Mouse (Mus musculus) CH12.LX (cell line): ENCODE measurements around the gene Pus10. TPM values are rescaled to one million over a fixed set of nuclear protein-coding genes. Genes with fewer than 3 reads are reported as not detected.

ENCODE experiments used
- DNase-seq: peaks from one replicate; pipeline ENCODE4 v3.0.0-alpha.2; 2013; ENCODE audit errors: extremely low read depth
- H3K27ac ChIP-seq: 2 replicates; pipeline ENCODE4 v1.5.1; 2012; ENCODE audit warnings: low read depth, mild to moderate bottlenecking, control low read depth, moderate library complexity; ENCODE audit not compliant: insufficient read depth
- H3K27me3 ChIP-seq: replicated peaks from 2 replicates; pipeline ENCODE3; 2012; ENCODE audit warnings: inconsistent platforms
- H3K36me3 ChIP-seq, 2 experiments: replicated peaks in 1 of 2; 2 replicates each; pipeline versions ENCODE3 to v1.6.1; 2012; ENCODE audit warnings: inconsistent platforms in 1 of 2, low read length in 1 of 2, mild to moderate bottlenecking in 1 of 2, mixed read lengths in 1 of 2, moderate library complexity in 1 of 2; ENCODE audit not compliant: control insufficient read depth in 1 of 2, insufficient read depth in 1 of 2
- H3K4me1 ChIP-seq, 2 experiments: 2 replicates each; pipeline ENCODE4 v1.6.1; 2012; ENCODE audit warnings: inconsistent platforms in 1 of 2, moderate library complexity in 1 of 2; ENCODE audit not compliant: insufficient read depth in 2 of 2, control insufficient read depth in 1 of 2
- H3K4me2 ChIP-seq: 2 replicates; pipeline ENCODE4 v1.6.1; 2012; ENCODE audit warnings: low read depth, mild to moderate bottlenecking, control low read depth; ENCODE audit not compliant: poor library complexity, insufficient read depth, severe bottlenecking
- H3K4me3 ChIP-seq, 3 experiments: fragments of 150-350 bp in 1 of 3; sonication (generic) in 1 of 3; replicated peaks in 1 of 3; 2 replicates each; pipeline versions ENCODE3 to v1.5.1; 2011 to 2012; ENCODE audit warnings: low read depth in 2 of 3, low read length in 2 of 3, mild to moderate bottlenecking in 2 of 3, moderate library complexity in 2 of 3, control low read depth in 1 of 3, improper control_type of control experiment in 1 of 3, inconsistent platforms in 1 of 3, mixed read lengths in 1 of 3; ENCODE audit not compliant: poor library complexity in 1 of 3
- H3K79me2 ChIP-seq: replicated peaks from 2 replicates; pipeline ENCODE4 v1.6.1; 2012; ENCODE audit warnings: mild to moderate bottlenecking, moderate library complexity; ENCODE audit not compliant: control insufficient read depth, poor library complexity, insufficient read depth, severe bottlenecking; ENCODE audit errors: extremely low read depth
- H3K9ac ChIP-seq: 2 replicates; pipeline ENCODE4 v1.6.1; 2012; ENCODE audit warnings: low read depth, mild to moderate bottlenecking, control low read depth, moderate library complexity; ENCODE audit not compliant: insufficient read depth
- H3K9me3 ChIP-seq: replicated peaks from 2 replicates; pipeline ENCODE3; 2012; ENCODE audit warnings: low read length, inconsistent platforms, mixed read lengths
- BHLHE40 ChIP-seq: IDR thresholded peaks from 2 replicates; pipeline ENCODE4 v1.6.1; 2011; ENCODE audit warnings: mild to moderate bottlenecking, low read depth, low read length, improper control_type of control experiment
- CHD2 ChIP-seq: IDR thresholded peaks from 2 replicates; pipeline ENCODE4 v1.6.1; 2011; ENCODE audit warnings: low read length, improper control_type of control experiment
- CTCF ChIP-seq, 2 experiments: IDR thresholded peaks in 1 of 2; conservative IDR thresholded peaks in 1 of 2; 2 replicates each; pipeline ENCODE4 v1.5.1; 2011 to 2012; ENCODE audit warnings: low read depth in 2 of 2, low read length in 2 of 2, improper control_type of control experiment in 1 of 2, inconsistent platforms in 1 of 2, mild to moderate bottlenecking in 1 of 2, moderate library complexity in 1 of 2
- E2F4 ChIP-seq: IDR thresholded peaks from 2 replicates; pipeline ENCODE4 v1.6.1; 2011; ENCODE audit warnings: low read depth, low read length, improper control_type of control experiment; ENCODE audit not compliant: insufficient replicate concordance
- ELF1 ChIP-seq: IDR thresholded peaks from 2 replicates; pipeline ENCODE4 v1.6.1; 2014; ENCODE audit warnings: low read depth, mild to moderate bottlenecking, inconsistent platforms, low read length, improper control_type of control experiment
- EP300 ChIP-seq: IDR thresholded peaks from 2 replicates; pipeline ENCODE4 v1.6.1; 2011; ENCODE audit warnings: low read length, improper control_type of control experiment
- ETS1 ChIP-seq: conservative IDR thresholded peaks from 2 replicates; pipeline ENCODE4 v1.6.1; 2012; ENCODE audit warnings: low read depth, mild to moderate bottlenecking, inconsistent platforms, low read length, improper control_type of control experiment, moderate library complexity
- GABPA ChIP-seq: IDR thresholded peaks from 2 replicates; pipeline ENCODE4 v1.6.1; 2012; ENCODE audit warnings: low read depth, low read length, improper control_type of control experiment, inconsistent platforms; ENCODE audit not compliant: insufficient replicate concordance
- HCFC1 ChIP-seq: IDR thresholded peaks from 2 replicates; pipeline ENCODE4 v1.6.1; 2012; ENCODE audit warnings: low read depth, mild to moderate bottlenecking, inconsistent platforms, low read length, improper control_type of control experiment
- IRF4 ChIP-seq: IDR thresholded peaks from 2 replicates; pipeline ENCODE4 v1.6.1; 2014; ENCODE audit warnings: low read depth, mild to moderate bottlenecking, inconsistent platforms, low read length, improper control_type of control experiment
- JUN ChIP-seq: IDR thresholded peaks from 2 replicates; pipeline ENCODE4 v1.6.1; 2011; ENCODE audit warnings: low read depth, mild to moderate bottlenecking, low read length, improper control_type of control experiment, moderate library complexity; ENCODE audit not compliant: insufficient read depth
- JUND ChIP-seq: conservative IDR thresholded peaks from 2 replicates; pipeline ENCODE4 v1.6.1; 2011; ENCODE audit warnings: low read depth, low read length, improper control_type of control experiment
- MAFK ChIP-seq: IDR thresholded peaks from 2 replicates; pipeline ENCODE4 v1.6.1; 2011; ENCODE audit warnings: low read length, improper control_type of control experiment; ENCODE audit not compliant: insufficient replicate concordance
- MAX ChIP-seq: IDR thresholded peaks from 2 replicates; pipeline ENCODE4 v1.6.1; 2011; ENCODE audit warnings: low read length, improper control_type of control experiment
- MAZ ChIP-seq: IDR thresholded peaks from 2 replicates; pipeline ENCODE4 v1.6.1; 2012; ENCODE audit warnings: low read depth, mild to moderate bottlenecking, inconsistent platforms, low read length, improper control_type of control experiment, moderate library complexity
- MEF2A ChIP-seq: IDR thresholded peaks from 2 replicates; pipeline ENCODE4 v1.6.1; 2014; ENCODE audit warnings: low read depth, mild to moderate bottlenecking, inconsistent platforms, low read length, improper control_type of control experiment, borderline replicate concordance
- MXI1 ChIP-seq: IDR thresholded peaks from 2 replicates; pipeline ENCODE4 v1.6.1; 2011; ENCODE audit warnings: mild to moderate bottlenecking, low read depth, low read length, improper control_type of control experiment
- MYC ChIP-seq: IDR thresholded peaks from 2 replicates; pipeline ENCODE4 v1.6.1; 2011; ENCODE audit warnings: low read depth, mild to moderate bottlenecking, improper control_type of control experiment, low read length
- NELFE ChIP-seq: IDR thresholded peaks from 2 replicates; pipeline ENCODE4 v1.6.1; 2011; ENCODE audit warnings: low read depth, low read length, improper control_type of control experiment
- NRF1 ChIP-seq: IDR thresholded peaks from 2 replicates; pipeline ENCODE4 v1.6.1; 2014; ENCODE audit warnings: low read depth, mild to moderate bottlenecking, inconsistent platforms, low read length, improper control_type of control experiment, moderate library complexity
- PAX5 ChIP-seq: IDR thresholded peaks from 2 replicates; pipeline ENCODE4 v1.6.1; 2012; ENCODE audit warnings: low read length, inconsistent platforms, mixed read lengths
- POLR2A ChIP-seq: IDR thresholded peaks from 2 replicates; pipeline ENCODE4 v1.6.1; 2011; ENCODE audit warnings: low read depth, mild to moderate bottlenecking, improper control_type of control experiment, low read length
- RAD21 ChIP-seq: IDR thresholded peaks from 2 replicates; pipeline ENCODE4 v1.6.1; 2011; ENCODE audit warnings: low read depth, mild to moderate bottlenecking, low read length, improper control_type of control experiment, moderate library complexity
- SIN3A ChIP-seq: IDR thresholded peaks from 2 replicates; pipeline ENCODE4 v1.6.1; 2012; ENCODE audit warnings: low read length, improper control_type of control experiment, inconsistent platforms
- TBP ChIP-seq: conservative IDR thresholded peaks from 2 replicates; pipeline ENCODE4 v1.6.1; 2011; ENCODE audit warnings: low read depth, low read length, improper control_type of control experiment
- USF2 ChIP-seq: conservative IDR thresholded peaks from 2 replicates; pipeline ENCODE4 v1.6.1; 2011; ENCODE audit warnings: low read depth, low read length, improper control_type of control experiment
- ZC3H11A ChIP-seq: IDR thresholded peaks from 2 replicates; pipeline ENCODE4 v1.6.1; 2012; ENCODE audit warnings: low read depth, mild to moderate bottlenecking, inconsistent platforms, low read length, improper control_type of control experiment
- ZKSCAN1 ChIP-seq: IDR thresholded peaks from 2 replicates; pipeline ENCODE4 v1.6.1; 2012; ENCODE audit warnings: low read depth, inconsistent platforms, low read length, improper control_type of control experiment, borderline replicate concordance
- ZMIZ1 ChIP-seq: IDR thresholded peaks from 2 replicates; pipeline ENCODE4 v1.6.1; 2012; ENCODE audit warnings: low read depth, mild to moderate bottlenecking, inconsistent platforms, low read length, improper control_type of control experiment
- ZNF384 ChIP-seq: IDR thresholded peaks from 2 replicates; pipeline ENCODE4 v1.6.1; 2012; ENCODE audit warnings: low read depth, low read length, improper control_type of control experiment, inconsistent platforms
- dilution Hi-C: fragments of 300-500 bp; cut with MboI; formaldehyde crosslinking; loops from 2 replicates; pipeline ENCODE4 v1.14.3; 2020; ENCODE audit warnings: low sequenced_read_pairs; ENCODE audit not compliant: extremely low pct_unique_long_range_greater_than_20kb, extremely low pct_ligation_motif_present
- in situ Hi-C: fragments of 300-500 bp; cut with MboI; formaldehyde crosslinking; loops from 3 replicates; pipeline ENCODE4 v1.14.3; 2019; ENCODE audit warnings: low sequenced_read_pairs, low pct_ligation_motif_present, low pct_unique_long_range_greater_than_20kb, mixed read lengths
- polyA plus RNA-seq: library from polyadenylated mRNA; unstranded; fragments of >175 nt; gene quantifications from 2 replicates; pipeline ENCODE4 v1.2.1, GENCODE M21; 2012; ENCODE audit warnings: low read depth; ENCODE audit not compliant: insufficient read length
- total RNA-seq, 2 experiments: library from RNA; depleted of rRNA; stranded (reverse); fragments of 300-350 nt in 1 of 2; fragments of >200 nt in 1 of 2; gene quantifications; 2 replicates each; pipeline ENCODE4 v1.2.3; 2012 to 2014

Gene Pus10
- total and polyA plus RNA-seq, 3 experiments: 57.6 to 113 (median 92.3) TPM

DNA sequence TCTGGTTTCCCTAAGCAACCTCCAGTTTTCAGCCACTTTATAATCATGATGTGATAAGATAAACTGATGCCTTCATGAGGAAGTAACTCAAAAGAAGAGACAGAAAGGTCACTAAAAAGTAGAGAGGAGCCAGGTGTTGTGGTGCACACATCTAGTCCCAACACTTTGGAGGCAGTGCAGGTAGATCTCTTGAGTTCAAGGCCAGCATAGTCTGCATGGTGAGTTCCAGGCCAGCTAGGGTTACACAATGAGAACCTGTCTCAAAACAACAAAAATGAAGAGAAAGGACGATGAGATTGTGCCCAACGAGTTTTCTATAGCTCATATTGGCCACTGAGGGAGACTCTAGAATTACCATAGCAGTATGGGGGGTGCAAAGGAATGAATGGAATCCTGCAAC, 33.1 kb downstream of the Pus10 start:
- no peak overlapping the region for H3K9ac ChIP-seq
- peaks cover 26 to 74% of the 10 kb centered on the region in 2 experiments for H3K4me1 ChIP-seq
- 0 out of 2 replicates have a peak overlapping the region, but pooled peaks have one; percentile 7 for H3K27ac ChIP-seq
- peaks cover 13 to 54% of the 10 kb centered on the region in 2 experiments for H3K36me3 ChIP-seq
- no peak overlapping the region for H3K4me3 ChIP-seq
- dilution Hi-C loops (no loop called here), in situ Hi-C loops (loop anchor here (25.0 kb wide), 1 partner anchor 164 kb away; no protein-coding TSS in a partner anchor)
- H3K4me2 ChIP-seq: no peak overlapping the region
- H3K27me3 ChIP-seq: no peaks in the 10 kb centered on the region
- no peak for DNase-seq
- no peaks in the 10 kb centered on the region for H3K9me3 ChIP-seq
- H3K79me2 ChIP-seq: peaks cover 43% of the 10 kb centered on the region
- TF ChIP-seq PAX5 (no peak), JUN (no peak), EP300 (no peak), USF2 (no peak), HCFC1 (no peak), RAD21 (no peak), MEF2A (no peak), SIN3A (no peak), ZMIZ1 (no peak), CTCF (conservative IDR thresholded peaks at IDR 0.05 in 1 of 2, IDR thresholded peaks at IDR 0.05 in 1 of 2; ENCODE audit: low read depth in 2 of 2, low read length in 2 of 2) (no peak), ZNF384 (no peak), TBP (no peak), POLR2A (no peak), MAZ (no peak), ZC3H11A (no peak), JUND (no peak), MAFK (no peak), IRF4 (no peak), ETS1 (no peak)

DNA sequence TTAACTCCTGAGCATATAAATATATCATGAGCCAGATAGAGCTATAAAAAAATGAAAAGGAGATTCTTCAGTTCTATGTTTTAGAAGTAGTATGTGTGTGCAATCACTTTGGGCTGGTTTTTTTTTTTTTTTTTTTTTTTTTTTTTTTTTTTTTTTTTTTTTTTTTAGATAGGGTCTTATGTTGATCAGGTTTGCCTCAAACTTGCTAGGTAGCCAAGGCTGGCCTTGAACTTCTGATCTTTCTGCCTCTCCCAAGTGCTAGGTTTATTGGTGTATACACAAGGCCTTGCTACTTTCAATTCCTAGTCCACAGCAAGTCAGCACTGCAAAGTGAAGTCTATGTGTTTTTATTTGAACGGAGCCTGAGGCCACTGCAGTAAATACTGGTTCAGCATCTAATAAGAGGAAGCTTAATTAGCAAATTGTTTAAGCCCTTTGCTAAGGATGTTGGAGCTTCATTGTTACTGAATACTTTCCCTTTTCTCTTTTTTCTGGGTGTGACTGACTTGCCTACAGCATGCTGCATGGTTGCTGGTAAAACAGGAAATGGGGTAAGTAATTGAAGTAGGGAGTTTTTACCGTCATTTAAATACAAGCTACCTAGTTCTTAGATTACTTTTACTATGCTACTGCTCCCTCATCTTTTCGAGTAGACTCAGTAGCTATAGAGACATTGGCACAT, 34.1 kb downstream of the Pus10 start:
- dilution Hi-C loops: no loop called here
- Histone ChIP-seq H3K4me2 (peak overlapping the region; percentile 53), H3K4me1 (peaks cover 26 to 70% of the 10 kb centered on the region in 2 experiments), H3K4me3 (no peak overlapping the region), H3K36me3 (peaks cover 13 to 54% of the 10 kb centered on the region in 2 experiments), H3K27me3 (no peaks in the 10 kb centered on the region), H3K79me2 (peaks cover 38% of the 10 kb centered on the region), H3K9me3 (no peaks in the 10 kb centered on the region), H3K9ac (0 out of 2 replicates have a peak overlapping the region, but pooled peaks have one; percentile 23), H3K27ac (peak overlapping the region; percentile 81)
- in situ Hi-C loops: loop anchor here (25.0 kb wide), 1 partner anchor 163 kb away; no protein-coding TSS in a partner anchor
- peak; percentile 60 for DNase-seq
- no peak; the same call in 1 of the 2 replicates for TF ChIP-seq POLR2A
- TF ChIP-seq ZKSCAN1: no peak
- no peak for TF ChIP-seq USF2
- TF ChIP-seq MEF2A: no peak
- peak; percentile 44; the same call in 1 of the 2 replicates for TF ChIP-seq IRF4
- TF ChIP-seq MAX: no peak
- TF ChIP-seq JUN: no peak
- TF ChIP-seq MXI1: no peak
- TF ChIP-seq NELFE: no peak
- TF ChIP-seq GABPA: no peak
- TF ChIP-seq MYC: peak; percentile 37; the same call in 1 of the 2 replicates
- no peak for TF ChIP-seq CHD2
- no peak for TF ChIP-seq BHLHE40
- no peak for TF ChIP-seq ZMIZ1
- TF ChIP-seq MAZ: no peak
- TF ChIP-seq E2F4: no peak
- peak; percentile 96 for TF ChIP-seq ZNF384
- no peak for TF ChIP-seq EP300
- no peak for TF ChIP-seq NRF1
- TF ChIP-seq TBP: no peak
- 0 out of 2 replicates have a peak, but pooled peaks have one; percentile 10 for TF ChIP-seq ELF1
- no peak for TF ChIP-seq SIN3A
